Mouse (Mus musculus): ENCODE data around the gene Nadsyn1. TPM values are rescaled to one million over a fixed set of nuclear protein-coding genes. Genes with fewer than 3 reads are reported as not detected.

The Nadsyn1 gene
- polyA plus RNA-seq, 1 experiment from 2014 or later = 7.5 TPM

DNA sequence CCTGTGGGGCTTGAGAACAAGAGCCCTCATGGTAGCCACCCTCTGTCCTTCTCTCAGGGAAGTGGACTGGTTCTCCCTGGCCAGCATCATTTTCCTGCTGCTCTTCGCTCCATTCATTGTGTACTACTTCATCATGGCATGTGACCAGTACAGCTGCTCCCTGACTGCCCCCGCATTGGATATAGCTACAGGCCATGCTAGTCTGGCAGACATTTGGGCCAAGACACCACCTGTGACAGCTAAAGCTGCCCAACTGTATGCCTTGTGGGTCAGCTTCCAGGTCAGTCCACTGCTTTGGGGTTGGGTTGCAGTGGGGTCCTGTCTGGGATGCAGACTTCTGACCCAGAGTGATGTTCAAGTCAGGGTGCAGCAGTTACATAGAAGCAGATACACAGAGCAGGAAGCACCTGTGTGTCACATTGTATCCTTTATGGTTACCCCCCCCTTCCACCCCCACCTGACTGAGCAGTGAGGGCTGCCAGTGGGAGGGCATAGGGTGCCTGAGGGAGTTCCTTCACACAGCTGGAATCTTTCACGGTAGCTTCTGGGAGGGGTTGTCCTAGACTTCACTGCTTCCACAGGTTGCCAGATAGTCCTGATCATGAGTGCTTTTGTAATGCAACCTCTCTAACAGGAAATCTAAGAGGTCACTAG, 15.2 kb upstream of the Nadsyn1 start:
- H3K9me3 ChIP-seq (replicated peaks; ENCODE audit: control insufficient read depth, low read length) = no peaks in the 10 kb centered on the region
- H3K27ac ChIP-seq (replicated peaks; ENCODE audit: low read depth, low read length) = no peak overlapping the region
- no peak for DNase-seq (ENCODE audit: low spot score)
- H3K4me1 ChIP-seq (ENCODE audit: control insufficient read depth, insufficient read depth, low read length) = no peaks in the 10 kb centered on the region
- no peaks in the 10 kb centered on the region for H3K27me3 ChIP-seq (ENCODE audit: control insufficient read depth, insufficient read depth, low read length)
- no peak overlapping the region for H3K9ac ChIP-seq (replicated peaks; ENCODE audit: low read length)
- no peak for ATAC-seq (replicated peaks; ENCODE audit: insufficient number of reproducible peaks, low FRiP score, low TSS enrichment, low read depth)
- no peak overlapping the region for H3K4me2 ChIP-seq (ENCODE audit: low read depth, low read length)
- H3K36me3 ChIP-seq (replicated peaks; ENCODE audit: control insufficient read depth, insufficient read depth, low read depth, low read length) = peaks cover 6% of the 10 kb centered on the region
- WGBS = 80% methylated on average over 3 of the region's 3 CpGs
- no peak overlapping the region for H3K4me3 ChIP-seq (ENCODE audit: low read depth, low read length)

DNA sequence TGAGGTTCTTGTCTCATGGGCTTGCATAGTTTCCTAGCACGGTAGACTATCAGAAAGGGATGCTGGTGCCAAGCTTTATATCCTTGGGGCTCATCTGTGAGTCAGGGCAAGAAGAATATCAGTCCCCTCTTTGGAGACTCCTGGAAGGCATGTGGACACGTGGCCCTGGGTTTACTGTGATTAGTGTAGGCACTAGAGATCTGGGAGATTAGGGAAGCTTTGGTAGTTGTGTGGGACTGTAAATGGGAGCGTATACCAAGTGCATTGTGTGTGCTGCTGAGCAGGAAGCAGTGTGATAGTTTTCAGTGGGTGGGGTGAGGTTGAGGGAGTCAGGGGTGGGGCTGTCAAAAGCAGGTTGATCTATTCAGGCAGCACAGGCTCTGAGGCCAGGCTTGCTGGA, 12.3 kb upstream of the Nadsyn1 start:
- no peaks in the 10 kb centered on the region for H3K9me3 ChIP-seq (replicated peaks; ENCODE audit: control insufficient read depth, low read length)
- 78% methylated on average over 3 of the region's 3 CpGs for WGBS
- H3K36me3 ChIP-seq (replicated peaks; ENCODE audit: control insufficient read depth, insufficient read depth, low read depth, low read length) = no peaks in the 10 kb centered on the region; the same call in 1 of the 2 replicates
- ATAC-seq (replicated peaks; ENCODE audit: insufficient number of reproducible peaks, low FRiP score, low TSS enrichment, low read depth) = no peak
- no peak overlapping the region for H3K27ac ChIP-seq (replicated peaks; ENCODE audit: low read depth, low read length)
- H3K4me2 ChIP-seq (ENCODE audit: low read depth, low read length) = no peak overlapping the region
- no peaks in the 10 kb centered on the region; the same call in 1 of the 2 replicates for H3K4me1 ChIP-seq (ENCODE audit: control insufficient read depth, insufficient read depth, low read length)
- no peaks in the 10 kb centered on the region for H3K27me3 ChIP-seq (ENCODE audit: control insufficient read depth, insufficient read depth, low read length)
- no peak overlapping the region for H3K9ac ChIP-seq (replicated peaks; ENCODE audit: low read length)
- DNase-seq (ENCODE audit: low spot score) = no peak
- no peak overlapping the region for H3K4me3 ChIP-seq (ENCODE audit: low read depth, low read length)

DNA sequence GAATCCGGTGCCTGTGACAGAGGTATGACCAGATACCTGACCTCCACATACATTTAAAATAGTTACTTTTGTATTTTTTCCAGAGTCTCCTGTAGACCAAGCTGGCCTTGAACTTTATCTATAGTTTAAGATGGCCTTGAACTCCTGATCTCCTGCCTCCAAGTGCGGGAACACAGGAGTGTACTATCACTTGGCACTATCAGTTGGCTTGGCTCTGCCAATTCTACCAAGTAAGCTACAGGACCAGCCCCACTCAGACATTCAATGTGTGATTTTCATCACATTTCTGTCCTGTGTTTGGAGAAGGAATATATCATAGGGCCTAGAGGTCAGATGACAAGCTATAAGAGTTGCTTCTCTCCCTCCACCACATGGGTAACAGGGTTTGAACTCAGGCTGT, 11.7 kb upstream of the Nadsyn1 start:
- WGBS = 90% methylated on average over 2 of the region's 2 CpGs
- Histone ChIP-seq H3K4me2 (ENCODE audit: low read depth, low read length) (no peak overlapping the region), H3K36me3 (replicated peaks; ENCODE audit: control insufficient read depth, insufficient read depth, low read depth, low read length) (no peaks in the 10 kb centered on the region; the same call in 1 of the 2 replicates), H3K4me3 (ENCODE audit: low read depth, low read length) (no peak overlapping the region), H3K4me1 (ENCODE audit: control insufficient read depth, insufficient read depth, low read length) (no peaks in the 10 kb centered on the region; the same call in 1 of the 2 replicates), H3K9me3 (replicated peaks; ENCODE audit: control insufficient read depth, low read length) (no peaks in the 10 kb centered on the region), H3K9ac (replicated peaks; ENCODE audit: low read length) (no peak overlapping the region), H3K27me3 (ENCODE audit: control insufficient read depth, insufficient read depth, low read length) (no peaks in the 10 kb centered on the region), H3K27ac (replicated peaks; ENCODE audit: low read depth, low read length) (no peak overlapping the region)
- ATAC-seq (replicated peaks; ENCODE audit: insufficient number of reproducible peaks, low FRiP score, low TSS enrichment, low read depth) (no peak), DNase-seq (ENCODE audit: low spot score) (no peak)

DNA sequence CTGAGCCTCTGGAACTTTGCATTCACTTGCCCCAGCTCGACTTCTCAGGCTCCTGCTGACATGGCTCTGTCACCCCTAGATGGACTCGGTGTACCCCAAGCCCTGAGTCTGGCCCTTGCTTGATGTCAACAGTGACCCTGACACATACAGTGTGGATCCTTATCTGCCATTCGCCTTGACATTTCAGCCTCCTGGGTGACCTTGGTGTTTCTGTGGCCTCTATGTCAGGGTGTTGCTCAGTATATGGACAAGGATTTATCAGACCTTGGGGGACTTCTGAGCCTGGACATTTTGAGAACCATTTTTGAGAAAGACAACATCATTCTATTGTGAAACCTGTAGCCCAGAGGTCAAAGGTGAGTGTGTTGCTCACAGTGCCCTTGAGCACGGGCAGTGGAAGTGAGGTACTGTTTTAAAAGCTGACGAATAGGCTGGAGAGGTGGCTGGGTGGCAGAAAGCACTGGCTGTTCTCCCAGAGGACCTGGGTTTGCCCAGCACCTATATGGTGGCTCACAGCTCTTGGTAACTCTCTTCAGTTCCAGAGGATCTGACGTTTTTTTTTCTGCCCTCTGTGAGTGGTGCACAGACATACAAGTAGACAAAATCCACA, 11.0 kb upstream of the Nadsyn1 start:
- ATAC-seq (replicated peaks; ENCODE audit: insufficient number of reproducible peaks, low FRiP score, low TSS enrichment, low read depth) (no peak), DNase-seq (ENCODE audit: low spot score) (no peak)
- 83% methylated on average over 6 of the region's 6 CpGs for WGBS
- H3K27ac ChIP-seq (replicated peaks; ENCODE audit: low read depth, low read length) = no peak overlapping the region
- H3K4me3 ChIP-seq (ENCODE audit: low read depth, low read length) = no peak overlapping the region
- no peaks in the 10 kb centered on the region for H3K9me3 ChIP-seq (replicated peaks; ENCODE audit: control insufficient read depth, low read length)
- H3K4me2 ChIP-seq (ENCODE audit: low read depth, low read length) = no peak overlapping the region
- no peaks in the 10 kb centered on the region; the same call in 1 of the 2 replicates for H3K36me3 ChIP-seq (replicated peaks; ENCODE audit: control insufficient read depth, insufficient read depth, low read depth, low read length)
- H3K4me1 ChIP-seq (ENCODE audit: control insufficient read depth, insufficient read depth, low read length) = no peaks in the 10 kb centered on the region; the same call in 1 of the 2 replicates
- no peaks in the 10 kb centered on the region for H3K27me3 ChIP-seq (ENCODE audit: control insufficient read depth, insufficient read depth, low read length)
- H3K9ac ChIP-seq (replicated peaks; ENCODE audit: low read length) = no peak overlapping the region

DNA sequence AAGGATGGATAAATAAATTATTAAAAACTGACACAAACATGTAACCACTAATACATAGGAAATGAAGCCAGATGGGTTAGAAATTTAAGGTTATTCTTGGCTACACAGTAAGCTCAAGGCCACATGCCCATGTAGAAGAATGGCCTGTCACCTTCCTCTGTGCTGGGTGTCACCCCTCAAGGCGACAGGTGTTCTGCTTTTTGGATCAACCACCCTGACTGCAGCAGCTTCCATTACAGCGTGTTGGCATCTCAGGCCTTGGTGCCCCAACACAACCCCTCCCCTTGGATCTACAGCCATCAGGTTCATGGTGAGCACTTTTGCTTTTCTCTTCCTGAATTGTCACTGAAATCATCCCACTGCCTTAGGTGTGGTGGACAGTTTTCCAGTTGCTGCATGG, 10.0 kb upstream of the Nadsyn1 start:
- H3K4me2 ChIP-seq (ENCODE audit: low read depth, low read length) = no peak overlapping the region
- no peak overlapping the region for H3K27ac ChIP-seq (replicated peaks; ENCODE audit: low read depth, low read length)
- H3K9me3 ChIP-seq (replicated peaks; ENCODE audit: control insufficient read depth, low read length) = no peaks in the 10 kb centered on the region
- no peak overlapping the region for H3K9ac ChIP-seq (replicated peaks; ENCODE audit: low read length)
- DNase-seq (ENCODE audit: low spot score) (no peak), ATAC-seq (replicated peaks; ENCODE audit: insufficient number of reproducible peaks, low FRiP score, low TSS enrichment, low read depth) (no peak)
- 88% methylated on average over 2 of the region's 2 CpGs for WGBS
- no peaks in the 10 kb centered on the region; the same call in 1 of the 2 replicates for H3K4me1 ChIP-seq (ENCODE audit: control insufficient read depth, insufficient read depth, low read length)
- H3K27me3 ChIP-seq (ENCODE audit: control insufficient read depth, insufficient read depth, low read length) = no peaks in the 10 kb centered on the region
- H3K36me3 ChIP-seq (replicated peaks; ENCODE audit: control insufficient read depth, insufficient read depth, low read depth, low read length) = no peaks in the 10 kb centered on the region; the same call in 1 of the 2 replicates
- no peak overlapping the region for H3K4me3 ChIP-seq (ENCODE audit: low read depth, low read length)

DNA sequence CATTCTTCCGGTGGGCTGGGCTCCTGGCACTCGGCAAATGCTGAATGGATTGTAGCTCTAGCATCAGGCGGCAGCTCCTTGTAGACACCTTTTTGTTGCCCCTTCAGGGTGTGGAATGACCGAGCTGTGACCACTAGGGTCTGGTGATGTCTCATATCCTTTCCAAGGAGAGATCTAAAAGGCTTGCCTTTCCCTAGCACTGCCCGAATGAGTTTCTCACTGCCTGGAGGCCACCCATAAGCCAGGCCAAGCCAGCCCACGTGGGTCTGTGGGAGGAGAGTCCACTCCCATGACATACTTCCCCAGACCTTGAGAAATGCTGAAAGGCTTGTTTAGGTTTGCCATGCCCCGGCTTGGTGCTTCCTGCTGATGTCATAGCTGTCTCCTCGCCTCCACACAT, 9.5 kb upstream of the Nadsyn1 start:
- DNase-seq (ENCODE audit: low spot score) (no peak), ATAC-seq (replicated peaks; ENCODE audit: insufficient number of reproducible peaks, low FRiP score, low TSS enrichment, low read depth) (no peak)
- Histone ChIP-seq H3K9me3 (replicated peaks; ENCODE audit: control insufficient read depth, low read length) (no peaks in the 10 kb centered on the region), H3K9ac (replicated peaks; ENCODE audit: low read length) (no peak overlapping the region), H3K27ac (replicated peaks; ENCODE audit: low read depth, low read length) (no peak overlapping the region), H3K27me3 (ENCODE audit: control insufficient read depth, insufficient read depth, low read length) (no peaks in the 10 kb centered on the region), H3K4me1 (ENCODE audit: control insufficient read depth, insufficient read depth, low read length) (no peaks in the 10 kb centered on the region; the same call in 1 of the 2 replicates), H3K4me3 (ENCODE audit: low read depth, low read length) (no peak overlapping the region), H3K36me3 (replicated peaks; ENCODE audit: control insufficient read depth, insufficient read depth, low read depth, low read length) (no peaks in the 10 kb centered on the region), H3K4me2 (ENCODE audit: low read depth, low read length) (no peak overlapping the region)
- 88% methylated on average over 8 of the region's 8 CpGs for WGBS

DNA sequence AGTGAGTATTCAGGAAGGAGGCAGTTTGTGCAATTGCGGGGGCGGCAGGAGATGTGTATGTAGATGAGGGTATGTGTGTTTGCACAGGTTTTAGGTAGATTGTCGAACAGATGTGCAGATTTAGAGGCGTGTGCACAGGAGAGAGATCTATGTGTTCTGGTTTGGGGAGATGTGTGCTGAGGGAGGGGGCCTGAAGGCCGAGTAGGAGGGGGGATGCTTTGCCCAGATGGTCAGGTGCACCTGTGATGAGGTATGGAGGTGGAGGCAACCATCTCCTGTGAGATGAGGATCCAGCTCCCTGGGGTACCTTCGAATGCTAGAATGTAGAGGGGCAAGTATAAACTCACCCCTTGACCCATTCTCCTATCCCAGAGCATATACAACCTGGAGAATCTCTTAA, 7.8 kb upstream of the Nadsyn1 start:
- DNase-seq (ENCODE audit: low spot score) (peak; percentile 2), ATAC-seq (replicated peaks; ENCODE audit: insufficient number of reproducible peaks, low FRiP score, low TSS enrichment, low read depth) (peak; percentile 12; the same call in 1 of the 2 replicates)
- peak overlapping the region; percentile 54 for H3K9ac ChIP-seq (replicated peaks; ENCODE audit: low read length)
- no peaks in the 10 kb centered on the region for H3K9me3 ChIP-seq (replicated peaks; ENCODE audit: control insufficient read depth, low read length)
- peak overlapping the region; percentile 56 for H3K4me3 ChIP-seq (ENCODE audit: low read depth, low read length)
- no peaks in the 10 kb centered on the region for H3K36me3 ChIP-seq (replicated peaks; ENCODE audit: control insufficient read depth, insufficient read depth, low read depth, low read length)
- no peaks in the 10 kb centered on the region; the same call in 1 of the 2 replicates for H3K4me1 ChIP-seq (ENCODE audit: control insufficient read depth, insufficient read depth, low read length)
- no peak overlapping the region for H3K27ac ChIP-seq (replicated peaks; ENCODE audit: low read depth, low read length)
- H3K4me2 ChIP-seq (ENCODE audit: low read depth, low read length) = peak overlapping the region; percentile 71
- WGBS = 11% methylated on average over 6 of the region's 6 CpGs
- H3K27me3 ChIP-seq (ENCODE audit: control insufficient read depth, insufficient read depth, low read length) = no peaks in the 10 kb centered on the region

Data from embryonic facial prominence, embryonic 11.5 days (tissue).